Mouse (Mus musculus) cortical plate, adult 2 months (tissue): Measurements from ENCODE around the gene Olfr1271. TPM values are rescaled to one million over a fixed set of nuclear protein-coding genes. Genes with fewer than 3 reads are reported as not detected.
"Not testable (repeated sequence)": the region's sequence is repeated elsewhere in the genome, so short reads cannot be mapped to it uniquely, and the experiment has no call there.

Experiments used
- H3K27ac ChIP-seq: fragments of 200-500 bp; 2 replicates; pipeline ENCODE4 v1.5.1; 2012; ENCODE audit warnings: low read length, control low read depth, inconsistent platforms; ENCODE audit not compliant: insufficient read depth
- H3K4me1 ChIP-seq: fragments of 200-500 bp; 2 replicates; pipeline ENCODE4 v1.6.1; 2011; ENCODE audit warnings: low read length; ENCODE audit not compliant: control insufficient read depth, insufficient read depth
- H3K4me3 ChIP-seq: fragments of 200-500 bp; 2 replicates; pipeline ENCODE4 v1.5.1; 2011; ENCODE audit warnings: mild to moderate bottlenecking, low read length, control low read depth; ENCODE audit not compliant: insufficient read depth
- CTCF ChIP-seq: fragments of 200-500 bp; IDR thresholded peaks from 2 replicates; pipeline ENCODE4 v1.5.1; 2011; ENCODE audit warnings: mild to moderate bottlenecking, control low read depth, low read length; ENCODE audit not compliant: insufficient read depth; ENCODE audit errors: extremely low read depth
- POLR2A ChIP-seq: fragments of 200-500 bp; IDR thresholded peaks from 2 replicates; pipeline ENCODE4 v1.6.1; 2011; ENCODE audit warnings: mild to moderate bottlenecking, low read length, control low read depth; ENCODE audit not compliant: insufficient read depth; ENCODE audit errors: extremely low read depth
- polyA plus RNA-seq: library from polyadenylated mRNA; depleted of rRNA; stranded (reverse); fragments of >200 nt; gene quantifications from 2 replicates; pipeline ENCODE4 v1.2.3, GENCODE M21; 2012; rRNA removed

Olfr1271 gene
- not detected in 2 replicates for polyA plus RNA-seq

DNA sequence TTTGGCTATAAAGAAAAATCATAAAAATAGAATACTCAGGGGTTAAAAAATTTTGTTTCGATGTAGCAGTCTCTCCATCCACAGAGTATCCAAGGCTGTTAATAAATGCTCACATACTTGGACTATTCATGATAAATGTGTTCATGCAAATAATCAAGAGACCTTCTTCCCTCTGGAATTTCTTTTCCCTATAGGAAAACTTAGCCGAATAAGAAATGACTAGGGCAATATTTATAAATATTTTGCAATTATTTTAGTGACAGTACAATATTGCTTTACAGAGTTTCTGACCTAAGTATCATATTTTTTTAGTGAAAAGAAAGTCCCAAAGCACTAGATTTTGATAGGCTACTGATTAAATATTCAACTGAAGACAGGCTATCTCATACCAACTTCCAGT, at the start of gene Olfr1271:
Gene Olfr1271, minus strand, starts transcription at position 101 of the 400 bp plus-strand sequence.
- TF ChIP-seq CTCF = no peak
- TF ChIP-seq POLR2A = no peak

GRCm38 (mm10) chr2:90292741-90293140, 21.9 kb upstream of the Olfr1271 start, which contains the start of gene Olfr1272:
TSS of gene Olfr1272 (minus strand) at chr2:90292841.
- TF ChIP-seq POLR2A (no peak), CTCF (no peak)
- Histone ChIP-seq H3K4me1 (no peaks in the 10 kb centered on the region), H3K27ac (no peak within 1 kb of the TSS), H3K4me3 (no peak within 1 kb of the TSS)

More for the DNA sequence above, at the start of gene Olfr1271:
- Histone ChIP-seq H3K4me1 (no peaks in the 10 kb centered on the region), H3K27ac (no peak within 1 kb of the TSS), H3K4me3 (no peak within 1 kb of the TSS)

- no peak for TF ChIP-seq CTCF
- no peak for TF ChIP-seq POLR2A
Measured at GRCm38 (mm10) chr2:90257492-90257891, 13.3 kb downstream of the Olfr1271 start, which contains the start of gene Olfr142. TSS of gene Olfr142 (minus strand) at chr2:90257592.

DNA sequence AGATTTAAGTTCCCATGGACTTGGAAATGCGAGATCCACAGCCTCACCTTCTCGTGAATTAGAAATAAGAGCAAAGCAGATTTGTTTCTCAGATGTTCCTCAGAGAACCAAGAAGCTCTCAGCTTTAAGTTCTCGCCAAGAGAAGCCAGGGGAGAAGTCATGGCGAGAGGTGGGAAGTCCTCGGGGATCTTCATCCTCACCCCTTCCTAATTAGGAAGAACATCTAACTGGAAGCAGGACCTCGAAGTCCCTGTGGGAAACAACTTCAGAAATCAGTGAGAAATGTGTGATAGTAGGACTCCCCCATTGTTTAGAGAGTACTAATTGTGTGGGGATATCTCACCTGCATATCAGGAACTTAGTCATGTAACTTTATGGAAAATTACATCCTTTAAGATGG, 46.4 kb downstream of the Olfr1271 start, which contains the start of gene Olfr1506:
Gene Olfr1506, minus strand, starts transcription at position 101 of the 400 bp plus-strand sequence.
- H3K27ac ChIP-seq, H3K4me3 ChIP-seq, H3K4me1 ChIP-seq: not testable (repeated sequence)

More at GRCm38 (mm10) chr2:90257492-90257891, 13.3 kb downstream of the Olfr1271 start, which contains the start of gene Olfr142:
- Histone ChIP-seq H3K4me1 (no peaks in the 10 kb centered on the region), H3K27ac (no peak within 1 kb of the TSS), H3K4me3 (no peak within 1 kb of the TSS)

Other genes with a start within 250 kb of the Olfr1271 start
- gene Olfr1264, start 245.5 kb downstream of the Olfr1271 start, polyA plus RNA-seq = not detected in 2 replicates
- not detected in 2 replicates for gene Olfr1265, start 235.7 kb downstream of the Olfr1271 start, polyA plus RNA-seq
- not detected in 2 replicates for gene Olfr140, start 207.4 kb downstream of the Olfr1271 start, polyA plus RNA-seq
- gene Olfr1269, start 149.6 kb downstream of the Olfr1271 start, polyA plus RNA-seq = not detected in 2 replicates
- not detected in 2 replicates for gene Olfr32, start 128.7 kb downstream of the Olfr1271 start, polyA plus RNA-seq
- gene Olfr1270, start 117.9 kb downstream of the Olfr1271 start, polyA plus RNA-seq = not detected in 2 replicates
- not detected in 2 replicates for gene Olfr1506, start 46.5 kb downstream of the Olfr1271 start, polyA plus RNA-seq
- not detected in 2 replicates for gene Olfr142, start 13.4 kb downstream of the Olfr1271 start, polyA plus RNA-seq
- not detected in 2 replicates for gene Olfr1272, start 21.8 kb upstream of the Olfr1271 start, polyA plus RNA-seq
- not detected in 2 replicates for gene Gm13769, start 51.2 kb upstream of the Olfr1271 start, polyA plus RNA-seq
- not detected in 2 replicates for gene Olfr1274-ps, start 127.7 kb upstream of the Olfr1271 start, polyA plus RNA-seq